Comparison of ENCODE assay signal across 26 mouse cellular contexts in genomic region chr15:88904056-88904811, GRCm38 (mm10). TPM values are rescaled to one million over a fixed set of nuclear protein-coding genes. Genes with fewer than 3 reads are reported as not detected.
"Had no signal": no experiment of that assay in that cellular context is flagged by ENCODE, and none has a peak within 500 bp of the region (broad histone marks: within the 10 kb centered on the region; RNA-seq: fewer than 3 reads in every experiment).

No protein-coding gene starts in this region.

- H3K4me1 ChIP-seq: midbrain, embryonic 10.5 days; neural tube, embryonic 13.5 days; neural tube, embryonic 15.5 days had no signal

- ATAC-seq: midbrain, embryonic 16.5 days had no signal

- H3K27me3 ChIP-seq: neural tube, embryonic 13.5 days; neural tube, embryonic 15.5 days had no signal

- DNase-seq: lung, adult 18-20 months; lung, embryonic 14.5 days; lung, postnatal 10 days; lung, postnatal 4 days; midbrain, embryonic 14.5 days; retina, postnatal 1 day; right cerebral cortex, adult 18-20 months; right cerebral cortex, postnatal 25 days; right cerebral cortex, postnatal 4 days; spleen, adult 18-20 months; thymus, adult 18-20 months; thymus, postnatal 14 days; thymus, postnatal 36 days had no signal

- H3K4me2 ChIP-seq: lung, embryonic 14.5 days; neural tube, embryonic 13.5 days; neural tube, embryonic 15.5 days had no signal

- H3K4me3 ChIP-seq: midbrain, embryonic 10.5 days; myocyte; neural tube, embryonic 13.5 days; neural tube, embryonic 15.5 days had no signal

- H3K9me3 ChIP-seq: midbrain, embryonic 10.5 days; neural tube, embryonic 13.5 days; neural tube, embryonic 15.5 days had no signal

- H3K9ac ChIP-seq: lung, embryonic 14.5 days; neural tube, embryonic 13.5 days; neural tube, embryonic 15.5 days had no signal

- H3K27ac ChIP-seq: midbrain, embryonic 10.5 days; neural tube, embryonic 13.5 days; neural tube, embryonic 15.5 days had no signal

- H3K36me3 ChIP-seq: midbrain, embryonic 10.5 days; neural tube, embryonic 13.5 days; neural tube, embryonic 15.5 days had no signal

RNA-seq across cellular contexts. Expression of gene Ttll8, which starts 50.0 kb away (rescaled TPM):
- total RNA-seq: megakaryocyte, adult 5-6 weeks; megakaryocyte-erythroid progenitor cell, adult 5-6 weeks had no signal
- polyA plus RNA-seq: lung, embryonic 14.5 days; lung, embryonic 16.5 days; midbrain, embryonic 10.5 days; midbrain, embryonic 14.5 days; myocyte; neural tube, embryonic 11.5 days; neural tube, embryonic 13.5 days; small intestine, adult 2 months; stomach, embryonic 14.5 days; stomach, embryonic 16.5 days; thymus, postnatal 0 days had no signal
